Mouse (Mus musculus) layer of hippocampus, adult 11-12 months (tissue): ENCODE data around the gene Adcy1.

Experiments
- DNase-seq: peaks from one replicate; pipeline ENCODE4 v3.0.0; 2022; ENCODE audit warnings: low spot score

Adcy1 gene

DNA sequence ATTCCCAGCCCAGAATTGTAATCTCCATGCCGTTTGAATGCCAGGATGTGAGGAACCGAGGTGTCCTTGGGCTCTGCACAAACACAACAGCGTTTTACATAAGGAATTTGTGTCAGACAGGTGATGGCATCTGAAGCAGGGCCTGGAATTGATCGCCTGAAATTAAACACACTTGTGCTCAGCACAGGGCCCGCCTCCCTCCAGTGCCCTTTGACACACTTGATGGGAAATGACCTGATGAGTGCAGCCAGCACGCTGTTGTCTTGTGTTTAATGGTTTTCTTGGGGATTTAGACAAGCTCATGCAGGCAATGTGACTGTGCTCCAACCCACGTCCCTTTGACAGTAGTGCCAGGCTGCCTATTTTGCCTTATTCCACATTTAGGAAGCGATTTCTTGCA, 124.2 kb downstream of the Adcy1 start:
- DNase-seq = no peak

- DNase-seq = no peak
These were observed 125.2 kb downstream of the Adcy1 start, which contains the start of gene Gm11985 for GRCm38 (mm10) chr11:7188469-7188868. Gene Gm11985, minus strand, starts transcription at chr11:7188569.

- DNase-seq = no peak
These were observed 129.4 kb downstream of the Adcy1 start for GRCm38 (mm10) chr11:7192710-7193109.

DNA sequence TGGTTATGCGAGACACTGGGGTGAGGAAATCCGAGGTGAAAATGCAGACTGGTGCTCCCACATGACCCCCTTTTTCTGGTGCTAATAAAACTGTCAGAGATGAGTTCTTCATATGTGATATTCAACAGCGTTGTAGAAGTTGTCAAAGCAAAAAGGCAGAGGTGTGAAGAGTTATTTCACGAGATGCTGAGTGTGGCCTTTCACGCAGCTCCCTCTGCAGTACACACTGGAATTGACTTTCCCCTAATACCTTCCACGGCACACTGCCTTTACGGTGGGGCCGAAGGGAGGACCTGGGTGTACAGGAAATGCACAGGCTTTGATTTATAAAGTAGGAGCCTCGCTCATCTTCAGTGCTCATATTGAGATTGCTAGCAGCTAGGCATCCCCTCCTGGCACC, 129.8 kb downstream of the Adcy1 start:
- DNase-seq = no peak

GRCm38 (mm10) chr11:7194432-7195311, 131.4 kb downstream of the Adcy1 start:
- no peak for DNase-seq

DNA sequence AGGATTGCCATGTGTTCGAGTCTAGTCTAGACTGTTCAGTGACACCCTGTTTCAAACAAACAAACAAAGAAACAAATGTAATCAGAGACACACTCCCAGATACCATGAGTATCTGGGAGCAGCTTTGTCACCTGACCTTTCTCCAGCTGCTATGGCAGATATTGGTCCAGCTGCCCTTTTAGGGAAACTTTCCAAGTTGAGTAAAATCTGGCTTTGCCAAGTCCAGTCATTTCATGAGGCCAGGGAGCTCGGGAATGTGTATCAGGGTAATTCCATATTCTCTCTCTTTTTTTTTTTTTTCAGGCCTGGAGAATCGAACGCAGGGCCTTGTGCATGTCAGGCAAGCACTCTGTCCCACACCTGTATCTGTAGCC, 132.0 kb downstream of the Adcy1 start:
- no peak for DNase-seq

DNA sequence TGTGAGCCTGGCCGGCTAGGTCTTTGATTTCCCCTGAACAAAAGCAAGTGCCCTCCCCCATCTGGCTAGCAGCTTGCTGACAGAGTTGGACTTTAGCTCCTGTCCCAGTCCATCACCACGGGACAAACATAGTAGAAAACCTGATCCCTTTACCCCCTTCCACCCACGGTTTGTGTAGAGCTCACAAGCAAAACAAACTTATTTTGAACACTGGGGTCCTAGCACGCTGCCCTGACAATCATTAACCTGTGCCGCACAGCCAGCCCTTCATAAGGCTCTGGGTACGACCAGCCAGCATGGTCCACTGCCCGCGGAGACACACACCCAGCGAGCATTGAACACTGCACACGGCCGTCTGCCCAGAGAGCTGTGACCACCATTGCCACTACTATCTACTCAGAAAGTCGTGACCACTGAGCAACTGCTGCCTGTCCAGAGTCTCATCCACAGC, 134.2 kb downstream of the Adcy1 start, which contains the start of gene Igfbp1:
TSS of gene Igfbp1 (plus strand) at position 292 of the 451 bp plus-strand sequence.
- no peak for DNase-seq

DNA sequence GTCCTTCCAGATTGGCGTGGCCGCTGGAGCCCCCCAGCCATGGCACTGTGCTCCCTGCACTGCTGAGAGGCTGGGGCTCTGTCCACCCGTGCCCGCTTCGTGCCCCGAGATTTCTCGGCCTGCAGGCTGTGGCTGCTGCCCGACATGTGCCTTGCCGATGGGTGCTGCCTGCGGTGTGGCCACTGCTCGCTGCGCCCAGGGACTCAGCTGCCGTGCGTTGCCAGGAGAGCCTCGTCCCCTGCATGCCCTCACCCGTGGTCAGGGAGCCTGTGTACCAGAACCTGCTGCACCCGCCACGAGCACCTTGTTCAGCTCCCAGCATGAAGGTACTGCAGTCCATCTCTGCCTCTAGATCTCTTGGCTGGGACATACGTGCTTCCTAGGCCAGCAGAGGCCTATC, 134.7 kb downstream of the Adcy1 start:
- DNase-seq = no peak

DNA sequence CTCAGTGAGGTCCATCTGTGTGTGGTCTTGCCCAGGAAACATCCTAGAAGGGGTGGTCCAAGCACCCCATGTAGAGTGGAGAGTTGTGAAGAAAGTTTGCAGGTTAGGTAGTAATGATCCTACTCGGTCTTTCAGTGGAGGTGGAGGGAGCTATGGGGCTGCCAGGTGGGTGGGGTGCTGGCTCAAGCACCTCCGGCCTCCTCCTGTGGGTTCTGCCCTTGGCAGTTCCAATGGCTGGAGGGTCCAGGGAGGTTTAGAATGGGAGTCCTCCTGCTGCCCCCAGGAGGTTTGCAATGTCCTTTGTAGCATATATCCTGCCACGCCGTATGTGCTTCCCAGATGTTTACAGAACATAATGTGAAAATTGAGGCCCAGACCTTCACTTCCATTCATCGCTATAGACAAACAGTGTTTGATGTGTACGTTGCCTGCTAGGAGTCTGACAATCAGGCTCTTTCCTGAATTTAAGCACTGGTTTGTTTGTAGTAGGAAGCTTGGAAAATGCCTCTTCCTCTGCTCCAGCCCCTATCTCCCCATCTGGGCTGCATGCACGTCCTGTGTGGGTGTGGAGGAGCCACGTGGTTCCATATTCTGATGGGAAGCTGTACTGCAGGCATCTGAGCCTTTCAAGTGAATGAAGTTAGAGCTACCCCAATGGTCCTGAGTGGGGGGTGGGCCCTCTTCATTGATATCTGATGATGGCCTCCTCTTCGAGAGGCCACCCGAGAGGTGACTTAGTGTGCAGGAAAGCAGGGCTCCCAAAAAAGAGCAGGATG, 135.4 kb downstream of the Adcy1 start:
- DNase-seq = no peak

DNA sequence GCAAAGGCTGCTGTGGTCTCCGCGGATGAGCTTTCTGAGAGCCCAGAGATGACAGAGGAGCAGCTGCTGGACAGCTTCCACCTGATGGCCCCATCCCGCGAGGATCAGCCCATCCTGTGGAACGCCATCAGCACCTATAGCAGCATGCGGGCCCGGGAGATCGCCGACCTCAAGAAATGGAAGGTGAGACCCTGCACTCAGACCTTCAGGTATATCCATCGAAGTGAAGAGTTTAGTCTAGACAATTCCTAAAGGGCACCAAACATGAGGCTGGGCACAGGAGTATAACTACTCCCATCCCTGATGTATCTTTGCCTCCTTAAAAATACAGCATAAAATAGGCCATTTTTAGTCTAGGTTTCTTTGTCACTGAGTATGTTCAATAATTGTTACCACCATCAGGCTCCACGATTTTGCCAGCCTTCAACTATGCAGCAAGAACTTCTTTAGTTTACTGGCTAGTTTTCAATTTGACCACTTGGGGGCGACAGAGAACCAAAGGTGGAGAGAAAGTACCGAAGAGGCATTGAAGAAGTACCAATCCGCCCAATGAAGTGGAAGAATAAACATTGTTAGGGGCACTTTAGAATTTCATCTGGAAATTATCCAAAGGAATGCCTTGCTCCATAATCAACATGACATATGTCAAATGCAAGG, 136.6 kb downstream of the Adcy1 start:
- DNase-seq = peak; percentile 43

DNA sequence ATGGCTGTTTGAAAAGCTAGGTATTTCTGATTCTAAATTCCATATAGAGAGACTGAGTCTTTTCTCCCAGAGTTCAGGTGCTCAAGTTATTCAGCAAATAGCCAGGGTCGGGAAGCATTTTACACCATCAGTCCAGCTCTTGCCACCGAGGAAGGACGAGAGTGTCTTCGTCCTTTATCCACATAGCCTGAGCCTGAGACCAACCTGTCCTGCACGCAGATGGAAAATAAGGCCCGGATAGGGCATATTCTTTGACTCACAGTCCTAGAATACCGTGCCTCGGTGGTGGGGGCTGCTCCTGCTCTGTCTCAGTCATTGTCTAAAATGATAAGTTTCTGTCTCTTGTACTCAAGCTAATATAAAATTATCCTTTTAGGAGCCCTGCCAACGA, 137.1 kb downstream of the Adcy1 start:
- DNase-seq = no peak

DNA sequence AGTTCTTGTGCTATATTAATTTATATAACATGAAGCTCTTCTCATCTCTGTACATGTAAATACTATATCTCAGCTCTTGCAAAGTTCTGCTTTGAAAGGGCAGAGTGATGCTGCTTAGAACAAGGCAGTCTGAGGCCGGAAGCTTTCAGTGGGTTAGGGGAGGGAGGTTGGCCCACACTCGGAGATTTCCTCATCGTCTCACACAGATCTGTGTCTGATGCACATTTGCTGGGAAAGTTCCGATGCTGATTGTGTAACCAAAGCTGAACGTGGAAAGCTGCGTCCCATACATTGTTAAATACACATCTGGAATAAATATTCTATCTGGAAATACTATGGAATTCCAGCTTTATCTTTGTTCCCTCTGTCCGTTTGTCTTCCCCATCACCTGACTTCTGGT, 138.9 kb downstream of the Adcy1 start:
- no peak for DNase-seq

GRCm38 (mm10) chr11:7203846-7204245, 140.6 kb downstream of the Adcy1 start:
- no peak for DNase-seq

DNA sequence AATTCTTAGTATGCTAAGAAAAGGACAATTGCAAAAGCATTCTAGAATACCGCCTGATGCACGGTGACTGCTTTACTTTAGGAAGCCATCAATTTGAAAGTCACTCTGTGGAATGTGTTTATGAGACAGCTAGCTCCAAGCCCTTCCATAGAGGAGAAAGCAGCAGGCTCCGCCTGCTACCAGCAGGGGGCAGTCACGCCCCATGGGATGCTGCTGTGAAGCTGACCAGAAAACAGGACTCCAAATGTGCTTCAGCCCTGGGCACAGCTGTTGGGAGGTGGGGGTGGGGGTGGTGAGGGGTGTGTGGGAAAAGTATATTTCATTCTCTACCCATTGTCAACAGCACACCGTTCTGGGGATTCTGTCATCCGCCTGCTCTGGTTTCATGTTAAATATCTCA, 147.1 kb downstream of the Adcy1 start:
- DNase-seq = peak; percentile 77

DNA sequence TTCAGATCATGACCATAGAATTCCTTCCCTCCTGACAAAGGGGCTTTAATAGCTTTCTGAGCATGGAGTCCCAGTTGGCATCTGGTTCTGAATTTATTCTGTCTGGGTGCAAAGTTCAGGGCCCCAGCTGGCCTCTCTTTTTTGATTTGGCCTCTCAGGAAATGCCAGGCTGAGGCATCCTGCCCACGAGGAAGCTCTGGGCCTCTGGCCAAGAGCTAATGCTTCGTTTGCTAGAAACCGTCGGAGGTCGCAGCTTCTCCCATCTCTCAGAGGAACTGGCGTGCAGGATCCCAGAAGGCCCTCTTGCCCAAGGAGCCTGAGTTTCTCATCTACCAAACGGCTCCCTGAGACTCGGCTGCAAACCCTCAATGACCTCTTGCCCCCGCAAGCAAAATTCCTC, 147.9 kb downstream of the Adcy1 start:
- no peak for DNase-seq

DNA sequence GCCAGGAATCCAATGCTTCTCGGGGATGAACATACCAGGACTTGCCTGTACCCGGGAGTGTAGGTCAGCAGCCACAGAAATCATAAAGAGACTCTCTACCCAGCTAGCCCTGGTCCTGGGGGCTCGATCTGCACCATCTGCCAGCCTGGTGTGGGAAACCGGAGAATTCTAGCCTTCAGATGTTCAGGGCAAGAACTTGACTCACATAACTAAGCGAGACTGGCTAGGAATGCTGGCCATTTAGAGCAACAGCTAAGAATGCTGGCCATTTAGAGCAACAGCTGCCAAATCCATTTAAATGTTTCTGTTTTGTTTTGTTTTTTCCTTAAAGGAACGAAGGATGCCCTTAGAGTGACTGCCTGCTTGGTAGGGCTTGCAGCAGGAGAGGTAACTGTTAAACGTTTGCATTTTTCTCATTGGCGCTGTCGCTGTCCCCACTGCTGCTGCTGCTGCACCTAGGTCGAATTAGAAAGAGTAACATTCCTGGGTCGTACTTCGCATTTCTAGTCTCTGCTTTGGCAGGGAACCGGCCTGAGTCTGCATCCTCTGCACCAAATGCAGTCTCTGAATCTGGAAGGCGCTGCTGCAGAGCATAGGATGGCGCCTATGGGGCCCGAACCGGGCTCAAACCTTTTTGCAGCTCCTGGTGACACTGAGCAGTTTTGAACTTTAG, 149.0 kb downstream of the Adcy1 start:
- no peak for DNase-seq

GRCm38 (mm10) chr11:7213161-7213500, 149.8 kb downstream of the Adcy1 start:
- no peak for DNase-seq

DNA sequence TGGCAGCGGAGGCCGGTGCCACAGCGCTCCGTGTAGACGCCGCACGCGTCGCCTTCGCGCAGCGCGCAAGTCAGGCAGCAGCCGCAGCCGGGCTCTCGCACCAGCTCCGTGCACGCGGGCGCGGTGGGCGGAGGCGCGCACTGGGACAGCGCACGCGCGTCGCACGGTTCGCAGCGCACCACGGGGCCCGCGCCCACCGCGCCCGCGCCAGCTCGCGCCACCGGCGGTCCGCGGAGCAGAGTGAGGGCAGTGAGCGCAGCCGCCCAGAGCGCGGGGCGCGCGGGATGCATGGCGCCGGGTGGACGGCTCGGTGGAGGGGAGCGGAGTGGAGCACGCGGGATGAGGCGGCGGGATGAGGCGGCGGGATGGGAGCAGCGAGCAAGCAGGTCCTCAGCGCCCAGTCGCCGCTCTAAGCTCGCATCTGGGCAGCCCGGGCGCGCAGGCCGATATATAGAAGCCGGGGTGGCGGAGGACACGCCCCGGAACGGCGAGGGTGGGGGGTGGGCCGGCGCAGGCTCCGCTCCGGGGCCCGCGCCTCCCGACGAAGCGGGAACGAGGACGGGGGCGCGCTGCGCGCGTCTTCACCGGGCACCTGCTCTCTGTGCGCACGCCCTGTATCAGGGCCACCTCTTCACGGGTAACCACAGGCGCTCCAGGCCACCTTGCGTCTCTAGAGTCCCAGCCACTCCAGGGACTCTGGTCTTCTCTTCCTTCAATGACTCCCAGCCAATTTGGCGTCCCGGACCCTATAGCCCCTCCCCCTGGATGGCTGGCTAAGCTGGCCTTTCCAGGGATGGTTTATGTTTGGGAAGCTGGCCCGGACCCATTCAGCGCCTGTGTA, 150.4 kb downstream of the Adcy1 start, which contains the start of gene Igfbp3:
TSS of gene Igfbp3 (minus strand) at position 423 of the 841 bp plus-strand sequence.
- peak; percentile 75 for DNase-seq

GRCm38 (mm10) chr11:7214342-7214660, 151.0 kb downstream of the Adcy1 start:
- DNase-seq = no peak

- peak; percentile 70 for DNase-seq
These were observed 151.5 kb downstream of the Adcy1 start for GRCm38 (mm10) chr11:7214761-7215160.

DNA sequence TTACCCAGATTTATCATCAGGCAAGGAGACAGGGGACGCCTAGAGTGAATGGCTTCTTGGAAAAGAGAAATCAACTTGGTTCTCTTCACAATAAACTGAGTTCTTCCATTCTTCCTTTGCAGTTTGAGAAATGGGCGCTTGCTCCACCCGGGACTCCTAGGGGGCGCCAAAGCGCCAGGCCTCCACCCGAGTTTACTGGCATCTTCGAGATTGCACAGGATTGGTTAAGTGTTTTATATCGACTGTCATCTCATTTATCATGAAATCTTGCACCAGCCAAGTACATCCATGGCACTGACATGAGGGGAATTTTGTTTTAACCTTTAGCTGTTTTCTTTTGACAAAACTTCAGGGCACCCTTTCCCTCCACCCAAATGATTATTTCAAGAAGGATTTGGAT, 152.4 kb downstream of the Adcy1 start:
- peak; percentile 75 for DNase-seq
